Mouse (Mus musculus) limb, embryonic 11.5 days (tissue): ENCODE measurements at regions not wholly inside any gene's neighbourhood (a gene's known extent, or its start where the extent isn't known, plus 50 kb on each side); places are given as distances from the start of the nearest gene placed in this dataset.

Experiments
- ATAC-seq: fragments of 200-750 bp; cut with Nextera tagmentation; 2 replicates; pipeline ENCODE4 v1.8.0; 2017; ENCODE audit warnings: low read depth; ENCODE audit not compliant: insufficient number of reproducible peaks, low FRiP score, low TSS enrichment
- DNase-seq: peaks from one replicate; pipeline ENCODE4 v3.0.0-alpha.2; 2015; ENCODE audit warnings: low spot score
- H3K27ac ChIP-seq: fragments of 300-500 bp; sonication (generic); replicated peaks from 2 replicates; pipeline ENCODE4 v1.5.1; 2014; ENCODE audit warnings: low read depth, mild to moderate bottlenecking, low read length
- H3K27me3 ChIP-seq: fragments of 300-500 bp; sonication (generic); 2 replicates; pipeline ENCODE4 v1.6.1; 2014; ENCODE audit warnings: mild to moderate bottlenecking, low read length, mixed read lengths; ENCODE audit not compliant: control insufficient read depth, insufficient read depth
- H3K36me3 ChIP-seq: fragments of 300-500 bp; sonication (generic); 2 replicates; pipeline ENCODE4 v1.6.1; 2014; ENCODE audit warnings: mild to moderate bottlenecking, low read length, moderate library complexity, mixed read lengths; ENCODE audit not compliant: control insufficient read depth, insufficient read depth
- H3K4me1 ChIP-seq: fragments of 300-500 bp; sonication (generic); 2 replicates; pipeline ENCODE4 v1.6.1; 2014; ENCODE audit warnings: low read length, mixed read lengths; ENCODE audit not compliant: control insufficient read depth, insufficient read depth
- H3K4me2 ChIP-seq: fragments of 300-500 bp; sonication (generic); 2 replicates; pipeline ENCODE4 v1.6.1; 2014; ENCODE audit warnings: low read depth, mild to moderate bottlenecking, moderate library complexity; ENCODE audit not compliant: severe bottlenecking
- H3K4me3 ChIP-seq: fragments of 300-500 bp; sonication (generic); 2 replicates; pipeline ENCODE4 v1.5.1; 2014; ENCODE audit warnings: low read depth, low read length
- H3K9ac ChIP-seq: fragments of 300-500 bp; sonication (generic); 2 replicates; pipeline ENCODE4 v1.6.1; 2014; ENCODE audit warnings: mild to moderate bottlenecking, low read length
- H3K9me3 ChIP-seq: fragments of 300-500 bp; sonication (generic); 2 replicates; pipeline ENCODE4 v1.6.1; 2016; ENCODE audit warnings: low read length; ENCODE audit not compliant: control insufficient read depth
- WGBS: fragments of 180-500 bp; shearing (Covaris S2); extraction: QIAGEN DNeasy Blood & Tissue Kit; methylation state at CpG from one replicate; pipeline ENCODE4 v1.1.7; 2014; 5-methylcytosine and 5-hydroxymethylcytosine counted together

DNA sequence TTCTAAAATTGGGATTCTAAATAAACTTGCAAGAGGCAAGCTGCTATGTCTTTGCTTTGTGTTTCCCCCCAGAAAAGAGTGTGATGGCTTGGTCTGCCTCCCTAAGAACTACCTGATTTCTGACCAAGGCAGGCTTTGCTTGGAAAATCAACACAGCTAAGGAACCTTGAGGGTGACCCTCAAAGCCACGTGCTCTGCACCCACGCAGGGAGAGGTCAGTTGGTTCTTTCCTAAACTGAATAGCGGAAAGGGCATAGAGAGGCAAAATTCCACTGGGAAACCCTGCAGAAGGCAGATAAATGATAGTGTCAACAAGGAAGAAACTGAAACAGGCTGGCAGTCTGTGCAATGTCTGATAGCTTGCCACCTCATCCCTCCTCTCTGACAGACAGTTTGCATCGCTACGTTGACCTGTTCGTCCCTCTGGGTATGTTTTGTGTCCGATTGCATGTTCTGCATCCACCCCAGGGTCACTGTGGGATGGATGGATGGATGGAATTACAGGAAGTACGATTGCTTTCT, 63.1 kb upstream of the Cyp1b1 start:
- 66% methylated on average over 8 of the region's 8 CpGs for WGBS
- Histone ChIP-seq H3K27ac (no peak overlapping the region), H3K9me3 (no peaks in the 10 kb centered on the region), H3K4me3 (no peak overlapping the region), H3K27me3 (no peaks in the 10 kb centered on the region), H3K36me3 (no peaks in the 10 kb centered on the region), H3K9ac (no peak overlapping the region), H3K4me2 (no peak overlapping the region), H3K4me1 (no peaks in the 10 kb centered on the region)
- ATAC-seq = no peak
- DNase-seq = no peak

DNA sequence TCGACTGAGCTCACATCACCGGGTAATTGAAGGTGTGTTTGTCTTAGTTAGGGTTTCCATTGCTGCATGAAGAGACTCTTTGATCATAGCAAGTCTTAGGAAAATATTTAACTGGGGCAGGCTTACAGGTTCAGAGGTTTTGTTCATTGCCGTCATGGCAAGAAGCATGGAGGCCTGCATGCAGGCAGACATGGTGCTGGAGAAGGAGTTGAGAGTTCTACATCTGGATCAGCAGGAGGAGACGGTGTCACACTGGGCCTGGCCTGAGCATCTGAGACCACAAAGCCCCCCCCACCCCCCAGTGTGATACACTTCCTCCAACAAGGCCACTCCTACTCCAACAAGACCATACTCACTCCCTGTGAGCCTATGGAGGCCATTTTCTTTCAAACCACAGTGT, 61.3 kb upstream of the Cyp1b1 start:
- DNase-seq = no peak
- Histone ChIP-seq H3K4me1 (no peaks in the 10 kb centered on the region), H3K27me3 (no peaks in the 10 kb centered on the region), H3K9me3 (no peaks in the 10 kb centered on the region), H3K4me3 (no peak overlapping the region), H3K27ac (no peak overlapping the region), H3K9ac (no peak overlapping the region), H3K4me2 (no peak overlapping the region), H3K36me3 (no peaks in the 10 kb centered on the region)
- ATAC-seq = no peak
- WGBS = 87% methylated on average over 4 of the region's 4 CpGs

DNA sequence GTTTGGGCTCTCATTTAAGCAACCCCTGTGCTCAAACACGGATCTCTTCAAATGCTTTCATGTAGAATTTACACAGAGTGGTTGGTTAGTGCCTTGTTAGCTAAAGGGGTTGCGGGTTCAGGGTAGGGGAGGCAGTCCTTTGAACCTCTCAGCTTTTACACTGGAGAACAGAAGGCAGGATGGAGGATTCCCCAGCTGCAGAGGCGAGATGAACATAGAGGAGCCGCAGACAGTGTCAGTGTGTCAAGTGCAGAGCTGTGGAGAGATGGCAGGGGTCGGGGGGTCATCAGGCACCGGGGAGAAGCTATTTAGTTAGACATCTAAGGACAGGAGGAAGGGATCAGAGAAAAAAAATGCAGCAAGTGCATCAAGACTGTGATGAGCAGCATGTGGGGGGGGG, 60.4 kb upstream of the Cyp1b1 start:
- WGBS = 56% methylated on average over 6 of the region's 6 CpGs
- no peak overlapping the region for H3K27ac ChIP-seq
- no peak overlapping the region for H3K4me3 ChIP-seq
- no peak for DNase-seq
- no peaks in the 10 kb centered on the region for H3K36me3 ChIP-seq
- H3K4me2 ChIP-seq = no peak overlapping the region
- no peaks in the 10 kb centered on the region for H3K4me1 ChIP-seq
- no peak for ATAC-seq
- H3K9ac ChIP-seq = no peak overlapping the region
- H3K27me3 ChIP-seq = no peaks in the 10 kb centered on the region
- H3K9me3 ChIP-seq = no peaks in the 10 kb centered on the region

DNA sequence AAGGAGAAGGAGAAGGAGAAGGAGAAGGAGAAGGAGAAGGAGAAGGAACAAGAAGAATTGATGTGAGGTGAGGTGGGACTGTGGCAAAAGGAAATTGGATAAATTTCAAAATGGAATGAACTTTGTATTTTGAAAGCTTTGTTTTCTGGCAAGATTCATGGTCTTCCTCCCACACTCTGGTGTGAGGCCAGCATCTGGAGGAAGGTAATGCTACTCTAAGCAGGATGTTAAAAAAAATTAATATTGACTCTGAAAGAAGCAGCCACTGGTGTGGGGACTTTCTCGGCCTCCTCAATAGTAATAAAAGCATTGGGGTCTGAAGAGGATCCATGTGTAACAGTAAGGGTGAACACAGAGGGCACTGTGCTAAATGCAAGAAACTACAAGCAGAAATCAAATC, 59.4 kb upstream of the Cyp1b1 start:
- Histone ChIP-seq H3K27me3 (no peaks in the 10 kb centered on the region), H3K4me3 (no peak overlapping the region), H3K9ac (no peak overlapping the region), H3K4me2 (no peak overlapping the region), H3K9me3 (no peaks in the 10 kb centered on the region), H3K36me3 (no peaks in the 10 kb centered on the region), H3K4me1 (no peaks in the 10 kb centered on the region), H3K27ac (no peak overlapping the region)
- 76% methylated on average over 1 of the region's 1 CpGs for WGBS
- no peak for DNase-seq
- ATAC-seq = no peak

DNA sequence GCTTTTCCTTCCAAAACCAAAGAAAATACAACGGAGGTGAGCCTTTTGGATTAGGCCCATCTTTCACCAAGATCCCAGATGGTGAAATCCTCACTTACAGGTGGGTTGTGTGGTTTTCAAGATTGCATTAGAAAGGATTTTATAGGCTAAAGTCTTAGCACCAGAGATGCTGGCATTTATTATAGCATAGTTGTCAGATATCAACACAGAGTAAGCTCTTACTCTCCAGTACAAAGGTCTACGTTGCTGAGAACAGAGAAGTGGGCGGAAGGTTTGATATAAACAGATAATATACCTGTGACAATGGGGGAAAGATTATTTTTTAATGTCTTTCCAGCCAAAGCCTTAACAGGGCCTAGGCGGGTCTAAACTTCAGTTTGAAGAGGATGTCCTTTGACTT, 57.4 kb upstream of the Cyp1b1 start:
- Histone ChIP-seq H3K27ac (no peak overlapping the region), H3K4me2 (no peak overlapping the region), H3K27me3 (no peaks in the 10 kb centered on the region), H3K9me3 (no peaks in the 10 kb centered on the region), H3K4me1 (no peaks in the 10 kb centered on the region), H3K36me3 (no peaks in the 10 kb centered on the region), H3K4me3 (no peak overlapping the region), H3K9ac (no peak overlapping the region)
- ATAC-seq = no peak
- 74% methylated on average over 4 of the region's 4 CpGs for WGBS
- no peak for DNase-seq

DNA sequence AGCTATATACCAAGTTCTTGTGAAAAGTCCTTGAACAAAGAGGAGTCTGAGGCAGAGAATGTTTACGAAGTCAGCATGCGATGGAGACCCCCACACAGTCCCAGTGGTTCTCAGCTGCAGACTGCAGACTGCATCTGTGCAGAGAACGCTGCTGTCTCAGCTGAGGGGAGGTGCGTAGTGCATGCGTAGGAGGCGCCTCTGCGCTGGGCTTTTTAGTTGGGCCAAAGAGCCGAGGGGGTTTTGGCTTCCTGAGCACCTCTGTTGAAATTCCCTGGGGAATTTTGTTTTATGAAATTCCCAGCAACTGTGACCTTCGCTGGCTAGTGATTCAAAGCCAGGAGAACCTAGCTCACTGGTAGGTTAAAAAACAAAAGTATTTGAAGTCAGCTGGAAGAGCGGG, 56.9 kb upstream of the Cyp1b1 start:
- no peak overlapping the region for H3K27ac ChIP-seq
- 30% methylated on average over 10 of the region's 10 CpGs for WGBS
- H3K9me3 ChIP-seq = no peaks in the 10 kb centered on the region
- no peaks in the 10 kb centered on the region for H3K4me1 ChIP-seq
- H3K27me3 ChIP-seq = no peaks in the 10 kb centered on the region
- no peaks in the 10 kb centered on the region for H3K36me3 ChIP-seq
- peak; percentile 44; the same call in 1 of the 2 replicates for ATAC-seq
- no peak overlapping the region for H3K9ac ChIP-seq
- DNase-seq = peak; percentile 48
- no peak overlapping the region for H3K4me3 ChIP-seq
- no peak overlapping the region for H3K4me2 ChIP-seq

DNA sequence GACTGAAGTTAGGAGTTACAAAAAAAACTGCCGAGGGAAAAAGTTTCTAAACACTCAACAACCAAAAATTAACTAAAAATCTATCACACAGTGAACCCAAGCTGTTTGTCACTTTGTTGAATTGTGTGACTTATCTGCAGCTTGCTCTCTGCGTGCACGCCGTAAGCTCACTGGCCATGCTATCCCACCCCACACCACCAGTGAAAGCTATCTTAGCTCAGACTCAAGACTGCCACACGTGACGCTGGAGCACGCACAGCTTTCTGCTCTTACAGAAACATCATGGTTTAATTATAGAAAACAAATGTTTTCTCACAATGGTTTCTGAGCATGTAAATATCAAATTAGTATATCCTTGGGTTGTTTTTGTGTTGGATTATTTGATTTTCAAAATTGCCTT, 56.0 kb upstream of the Cyp1b1 start:
- ATAC-seq (no peak), DNase-seq (no peak)
- H3K4me2 ChIP-seq = no peak overlapping the region
- H3K9me3 ChIP-seq = no peaks in the 10 kb centered on the region
- no peaks in the 10 kb centered on the region for H3K27me3 ChIP-seq
- H3K4me1 ChIP-seq = no peaks in the 10 kb centered on the region
- H3K9ac ChIP-seq = no peak overlapping the region
- H3K27ac ChIP-seq = no peak overlapping the region
- 68% methylated on average over 7 of the region's 7 CpGs for WGBS
- no peak overlapping the region for H3K4me3 ChIP-seq
- H3K36me3 ChIP-seq = no peaks in the 10 kb centered on the region

DNA sequence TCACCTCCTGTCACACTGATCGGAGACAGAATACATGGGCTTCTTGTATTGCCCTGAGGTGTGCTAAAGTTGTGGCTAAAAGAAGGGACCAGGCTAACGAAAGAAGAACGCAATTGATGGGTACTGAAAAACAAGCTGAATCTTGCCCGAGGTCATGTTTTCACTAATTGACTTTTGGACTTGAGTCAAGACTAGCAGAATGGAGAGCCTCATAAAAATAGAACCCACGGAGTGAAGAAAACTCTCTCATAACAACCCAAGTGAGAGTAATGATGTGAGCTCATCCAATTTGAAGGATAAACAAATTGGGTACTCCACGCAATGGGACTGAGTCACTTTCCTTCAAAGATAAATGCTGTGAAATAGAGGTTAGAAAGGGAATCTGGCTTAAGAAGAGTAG, 55.0 kb upstream of the Cyp1b1 start:
- Histone ChIP-seq H3K27ac (no peak overlapping the region), H3K9me3 (no peaks in the 10 kb centered on the region), H3K4me3 (no peak overlapping the region), H3K36me3 (no peaks in the 10 kb centered on the region), H3K9ac (no peak overlapping the region), H3K4me1 (no peaks in the 10 kb centered on the region), H3K4me2 (no peak overlapping the region), H3K27me3 (no peaks in the 10 kb centered on the region)
- WGBS = 81% methylated on average over 6 of the region's 6 CpGs
- DNase-seq (no peak), ATAC-seq (no peak)

DNA sequence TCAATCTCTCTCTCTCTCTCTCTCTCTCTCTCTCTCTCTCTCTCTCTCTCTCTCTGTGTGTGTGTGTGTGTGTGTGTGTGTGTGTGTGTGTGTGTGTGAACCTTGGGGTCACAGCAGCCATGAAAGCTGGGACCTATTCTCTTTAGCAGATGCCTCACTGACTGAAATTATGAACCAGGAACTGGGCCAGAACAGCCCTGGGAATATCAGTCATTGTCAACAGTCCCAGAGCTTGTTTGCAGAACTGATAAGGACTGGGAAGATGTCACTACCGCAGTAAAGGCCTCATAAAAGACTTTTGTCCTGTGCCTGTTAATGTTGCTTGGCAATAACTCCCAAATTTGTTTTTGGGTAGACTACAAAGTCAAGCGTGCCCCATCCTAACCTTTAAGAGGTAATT, 53.2 kb upstream of the Cyp1b1 start:
- Histone ChIP-seq H3K36me3 (no peaks in the 10 kb centered on the region), H3K9me3 (no peaks in the 10 kb centered on the region), H3K9ac (no peak overlapping the region), H3K4me2 (no peak overlapping the region), H3K27me3 (no peaks in the 10 kb centered on the region), H3K4me1 (no peaks in the 10 kb centered on the region), H3K27ac (no peak overlapping the region), H3K4me3 (no peak overlapping the region)
- WGBS = 69% methylated on average over 2 of the region's 2 CpGs
- no peak for DNase-seq
- ATAC-seq = no peak
